Mouse (Mus musculus) brain, adult 2 months (tissue): ENCODE results near the gene Fitm2.

ENCODE experiments used
- DNase-seq: peaks from one replicate; pipeline ENCODE4 v3.0.0; 2011; ENCODE audit warnings: low read depth, low spot score

The Fitm2 gene

DNA sequence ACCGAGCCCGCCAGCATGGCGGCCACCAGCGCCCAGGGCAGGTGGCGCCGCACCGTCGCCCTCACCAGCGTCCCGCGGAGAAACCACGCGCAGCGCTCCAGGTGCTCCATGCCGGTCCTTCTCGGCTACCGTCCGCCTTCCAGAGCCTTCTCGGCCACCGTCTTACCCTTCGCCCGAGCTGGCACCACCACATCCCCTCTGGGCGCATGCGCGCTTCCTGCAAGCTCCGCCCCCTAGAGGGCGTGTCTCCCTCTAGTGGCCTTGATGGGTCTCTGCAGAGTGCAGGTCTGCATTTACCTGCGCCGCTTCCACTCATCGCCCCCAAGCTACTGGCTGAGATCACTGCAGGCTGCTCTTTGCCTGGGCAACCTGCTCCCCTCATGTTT is at the start of gene Fitm2:
Gene Fitm2, minus strand, starts transcription at position 164 of the 386 bp plus-strand sequence.
- peak; percentile 98 for DNase-seq

GRCm38 (mm10) chr2:163506300-163507004 is 34.0 kb upstream of the Fitm2 start, which contains the start of gene Hnf4a:
TSS of gene Hnf4a (plus strand) at chr2:163506808.
- DNase-seq: no peak

GRCm38 (mm10) chr2:163503191-163503590 is 30.8 kb upstream of the Fitm2 start:
- no peak for DNase-seq

GRCm38 (mm10) chr2:163502219-163502618 is 29.8 kb upstream of the Fitm2 start:
- DNase-seq: no peak

DNA sequence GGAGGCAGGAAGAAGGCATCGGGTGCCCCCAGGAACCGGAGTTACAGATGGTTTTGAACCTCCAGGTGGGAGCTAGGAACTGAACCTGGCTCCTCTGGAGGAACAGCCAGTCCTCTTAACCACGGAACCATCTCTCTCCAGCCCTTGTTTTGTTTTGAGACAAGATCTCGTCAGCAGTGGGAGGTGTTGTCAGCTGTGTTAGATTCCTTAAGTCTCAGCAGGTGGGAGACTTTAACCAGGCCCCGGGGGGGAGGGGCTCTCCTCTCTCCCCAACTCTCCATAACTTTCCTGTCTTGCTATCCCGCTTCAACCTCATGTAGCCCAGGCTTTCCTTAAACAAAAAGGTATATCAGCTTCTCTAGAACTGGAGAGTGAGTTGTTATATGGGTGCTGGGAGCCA is 22.0 kb upstream of the Fitm2 start:
- DNase-seq: no peak

DNA sequence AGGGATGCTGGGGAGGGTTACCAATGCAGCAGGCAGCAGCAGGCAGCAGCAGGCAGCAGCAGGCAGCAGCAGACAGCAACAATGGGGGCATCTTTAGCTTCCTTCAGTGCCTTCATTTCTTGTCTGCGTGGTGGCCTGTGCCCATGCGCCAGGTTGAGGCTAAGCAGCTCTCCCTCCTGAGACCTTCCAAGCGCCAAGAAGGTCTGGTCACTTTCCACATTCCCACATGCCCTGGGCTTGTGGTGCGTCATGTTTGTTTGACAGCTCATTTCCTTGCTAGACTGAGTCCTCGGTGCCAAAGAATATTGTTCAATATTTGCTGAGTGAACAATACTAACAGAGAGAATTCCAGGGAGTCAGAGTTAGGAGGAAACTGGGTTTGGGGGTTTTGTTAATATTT is 21.5 kb upstream of the Fitm2 start:
- DNase-seq: no peak

DNA sequence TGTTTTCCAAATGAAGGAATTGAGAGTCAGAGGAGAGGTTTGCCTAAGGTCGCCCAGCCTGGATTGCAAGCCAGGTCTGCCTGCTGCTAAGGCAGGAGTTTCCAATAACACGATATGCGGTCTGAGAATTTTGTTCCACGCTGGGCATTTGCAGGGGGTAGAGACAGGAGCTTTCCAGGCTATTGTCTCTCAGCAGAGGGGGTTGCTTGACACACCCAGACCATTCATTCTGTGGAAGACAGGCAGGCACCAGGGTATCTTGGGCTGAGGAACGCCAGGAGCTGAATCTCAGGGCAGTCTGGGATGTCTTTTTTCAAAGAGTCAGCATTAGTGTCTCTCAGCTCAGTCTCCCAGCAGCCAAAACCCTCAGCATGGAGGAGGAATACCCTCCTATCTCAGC is 20.6 kb upstream of the Fitm2 start:
- DNase-seq: no peak

DNA sequence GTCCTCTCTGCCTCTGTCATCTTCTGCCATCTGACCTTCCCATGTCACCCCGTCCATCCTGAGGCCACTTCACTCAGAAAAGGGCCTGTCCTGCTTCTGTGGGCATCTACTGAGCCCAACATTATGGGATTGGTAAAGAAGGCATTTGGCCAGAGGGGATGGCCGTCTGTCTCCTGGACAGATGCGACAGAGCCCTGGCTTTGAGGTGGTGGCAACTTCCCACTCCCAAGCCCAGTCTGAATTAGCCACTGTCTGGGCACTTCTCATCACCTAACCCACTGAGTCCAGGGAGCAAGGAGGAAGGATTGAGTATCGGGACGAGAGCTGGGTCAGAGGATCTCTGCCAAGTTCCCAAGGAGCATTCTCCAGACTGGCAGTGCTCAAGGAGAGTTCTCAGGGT is 19.6 kb upstream of the Fitm2 start, which contains the start of gene R3hdml:
Gene R3hdml, plus strand, starts transcription at position 301 of the 400 bp plus-strand sequence.
- no peak for DNase-seq

DNA sequence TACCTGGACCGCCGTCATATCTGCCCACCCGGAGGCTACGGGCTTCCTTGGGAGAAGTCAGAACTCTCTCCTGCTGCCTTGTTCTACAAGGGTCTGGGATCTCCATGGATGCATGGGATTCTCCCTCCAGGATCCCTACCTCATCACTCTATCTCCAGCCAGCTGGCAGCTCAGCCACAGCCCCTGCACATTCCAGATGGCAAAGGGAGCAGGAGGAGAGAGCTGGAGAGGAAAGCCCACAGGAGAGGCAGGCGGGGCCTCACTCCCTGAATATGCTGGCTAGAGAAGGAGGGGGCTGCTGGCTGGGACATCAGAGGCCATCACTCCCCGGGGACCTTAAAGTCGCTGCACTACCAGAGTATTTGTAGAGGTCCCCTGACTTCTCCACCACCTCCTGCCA is 18.9 kb upstream of the Fitm2 start:
- peak; percentile 53 for DNase-seq

DNA sequence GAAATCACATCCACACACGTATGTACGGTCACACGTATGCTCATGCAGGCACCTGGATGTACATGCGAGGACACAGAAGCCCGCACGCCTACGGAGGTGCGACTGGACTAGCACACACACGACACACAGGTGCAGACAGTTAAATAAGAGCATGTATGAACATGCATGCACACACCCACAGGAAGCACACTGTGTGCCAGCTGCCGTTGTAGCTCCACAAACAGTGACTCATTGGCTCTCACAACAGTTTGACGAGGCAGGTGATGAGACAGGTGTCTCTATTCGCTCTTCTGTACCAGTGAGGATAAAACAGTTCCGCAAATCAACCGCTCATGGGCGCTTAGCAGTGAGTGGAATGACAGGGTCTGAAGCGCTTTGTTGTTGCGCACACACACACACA is 18.2 kb upstream of the Fitm2 start:
- DNase-seq: peak; percentile 9

GRCm38 (mm10) chr2:163489725-163490291 is 17.4 kb upstream of the Fitm2 start:
- no peak for DNase-seq

DNA sequence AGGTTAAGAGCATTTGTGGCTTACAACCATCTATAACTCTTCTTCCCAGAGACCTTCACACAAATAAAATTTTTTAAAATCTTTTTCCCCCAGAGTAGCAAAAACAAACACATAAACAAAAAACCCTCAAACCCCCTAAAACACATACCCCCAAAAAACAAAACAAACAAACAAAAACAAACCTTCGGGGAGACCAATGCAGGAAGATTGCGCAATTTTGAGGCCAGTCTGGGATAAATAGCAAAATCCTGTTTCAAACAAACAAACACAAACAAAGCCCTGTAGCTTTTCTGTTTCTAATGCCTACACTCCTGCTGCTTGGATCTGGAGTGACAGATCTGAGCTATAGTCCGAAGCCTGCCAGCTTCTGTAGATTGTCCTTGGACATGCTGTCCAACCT is 14.9 kb upstream of the Fitm2 start:
- no peak for DNase-seq

DNA sequence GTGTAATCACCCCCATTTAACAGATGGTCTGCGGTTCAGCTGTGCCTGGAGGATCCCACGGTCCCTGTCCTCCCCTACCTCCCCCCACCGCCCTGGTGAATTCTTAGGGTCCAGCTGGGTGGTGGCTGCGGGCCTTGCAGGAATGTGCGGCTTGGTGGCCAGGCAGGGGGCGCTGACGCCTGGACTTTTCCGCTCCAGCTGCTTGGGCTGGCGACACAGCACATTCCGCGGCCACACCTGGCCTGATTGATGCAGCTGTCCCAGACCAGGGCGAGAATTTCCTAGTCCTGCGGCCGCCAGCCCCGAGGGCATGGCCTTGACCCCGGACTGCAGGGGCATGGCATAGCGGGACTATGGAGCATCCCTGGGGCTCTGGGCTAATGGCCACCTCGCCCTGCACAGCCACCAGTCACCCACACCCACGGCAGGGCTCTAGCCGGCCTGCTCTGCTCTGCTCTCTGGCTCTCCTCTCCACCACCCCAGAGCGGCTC is 9.2 kb upstream of the Fitm2 start:
- peak; percentile 27 for DNase-seq

- no peak for DNase-seq
Observed at GRCm38 (mm10) chr2:163480191-163480825, 7.9 kb upstream of the Fitm2 start.

DNA sequence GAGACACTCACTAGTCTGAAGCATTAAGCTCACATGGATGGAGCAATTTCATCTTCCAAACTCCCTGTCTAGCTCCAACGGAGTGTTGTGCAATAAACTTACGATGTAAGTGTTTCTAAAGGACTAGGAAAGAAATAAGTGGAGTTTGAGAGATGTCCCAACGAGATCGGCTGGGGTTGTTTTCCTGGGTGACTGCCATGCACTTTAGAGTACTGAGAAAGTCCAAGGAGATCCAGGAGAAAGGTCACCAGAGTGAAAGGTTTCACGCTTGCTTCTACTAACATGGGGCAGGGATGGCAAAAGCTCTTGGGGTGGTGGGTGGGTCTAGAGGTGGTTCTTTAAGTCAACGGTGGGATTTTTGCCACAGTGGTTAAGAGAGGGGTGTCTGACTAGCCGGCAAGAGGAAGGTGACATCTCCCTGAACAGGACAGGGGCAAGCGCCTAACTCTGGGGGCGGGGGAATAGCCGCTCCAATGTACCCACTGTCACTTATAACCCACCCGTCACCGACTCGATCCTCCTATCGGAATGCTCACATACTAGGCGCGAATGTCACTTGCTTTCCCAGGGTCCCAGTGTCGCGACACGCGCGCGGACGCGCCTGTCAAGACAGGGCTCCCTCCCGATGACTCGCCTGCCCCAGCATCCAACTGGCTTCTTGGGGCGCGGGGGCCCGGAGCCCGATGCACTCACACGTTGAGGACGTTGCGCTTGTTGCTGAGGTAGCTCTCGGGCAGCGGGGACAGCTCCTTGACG is 541 bp downstream of the Fitm2 start:
- no peak for DNase-seq

DNA sequence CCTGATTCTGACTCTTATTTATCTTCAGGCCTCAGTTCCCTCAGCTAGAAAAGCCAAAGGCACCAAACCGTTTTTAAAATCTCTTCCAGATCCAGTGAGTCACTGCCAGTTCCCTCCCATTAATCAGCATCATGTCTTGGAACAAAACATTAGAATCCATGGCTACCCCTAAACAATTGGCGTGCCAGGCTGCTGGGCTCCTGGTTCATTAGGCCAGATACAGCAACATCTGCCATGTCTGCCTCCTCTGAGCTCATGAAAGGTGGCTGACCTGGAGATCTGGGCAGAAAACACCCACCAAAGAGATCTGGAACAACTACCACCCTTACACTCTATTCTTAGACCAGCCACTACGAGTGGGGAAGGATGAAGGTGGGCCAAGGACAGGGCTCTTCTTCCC is 1.3 kb downstream of the Fitm2 start:
- no peak for DNase-seq

DNA sequence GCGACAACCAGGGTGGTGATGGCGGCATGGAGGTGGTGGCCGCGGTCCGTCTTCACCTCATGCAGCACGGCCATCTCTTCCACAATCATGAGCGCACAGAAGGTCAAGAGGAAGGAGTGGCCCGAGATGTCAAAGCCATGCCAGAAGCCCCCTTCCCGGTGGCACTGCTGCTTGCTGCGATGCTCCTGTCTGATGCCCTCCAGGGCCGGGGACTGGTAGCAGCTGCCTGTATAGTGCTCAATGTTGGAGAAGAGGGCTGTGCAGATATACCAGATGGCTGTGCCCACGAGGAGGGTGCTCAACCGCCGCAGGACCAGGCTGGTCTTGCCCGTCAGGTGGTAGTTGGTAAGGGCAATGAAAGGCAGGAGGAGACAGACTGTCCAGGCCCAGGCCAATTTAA is 2.7 kb downstream of the Fitm2 start:
- no peak for DNase-seq

GRCm38 (mm10) chr2:163468866-163469265 is 3.6 kb downstream of the Fitm2 start:
- no peak for DNase-seq

- no peak for DNase-seq
Observed at GRCm38 (mm10) chr2:163467585-163467984, 4.8 kb downstream of the Fitm2 start.

DNA sequence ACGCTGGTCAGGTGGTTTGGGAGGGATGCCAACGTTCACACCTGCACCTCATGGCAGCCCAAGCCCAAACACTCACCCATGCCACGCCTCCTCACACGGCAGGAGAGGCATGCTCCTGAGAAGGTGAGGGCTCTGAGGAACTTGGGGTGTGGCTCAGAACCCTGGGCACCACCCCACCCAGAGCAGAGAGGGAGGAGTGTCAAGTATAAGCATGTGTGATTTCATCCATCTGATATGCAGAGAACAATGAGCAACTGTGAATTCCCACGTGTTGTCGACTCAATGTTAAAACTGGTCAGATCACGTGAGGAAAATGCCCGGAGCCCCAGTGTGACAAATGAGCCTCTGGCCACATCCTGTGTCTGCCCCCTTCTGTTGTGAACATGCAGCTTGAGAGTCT is 5.7 kb downstream of the Fitm2 start:
- no peak for DNase-seq

DNA sequence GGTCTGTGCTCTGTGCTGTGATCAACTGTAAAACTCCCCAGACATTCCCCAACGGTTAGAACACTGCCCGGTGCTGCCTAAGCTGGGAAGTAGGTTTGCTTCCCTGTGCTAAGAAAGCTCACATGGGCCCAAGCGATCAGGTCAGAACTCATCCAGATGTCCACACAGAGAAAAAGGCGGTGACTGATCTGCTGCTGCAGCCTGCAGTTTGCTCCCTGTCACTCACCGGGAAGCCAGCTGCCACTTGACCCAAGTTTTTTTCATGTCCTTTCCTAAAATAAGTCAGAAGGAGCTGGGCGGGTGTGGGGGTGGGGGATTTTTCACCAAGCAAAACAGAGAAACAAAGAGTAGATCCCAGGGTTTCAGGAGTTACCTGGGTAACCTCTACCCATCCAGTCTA is 7.9 kb downstream of the Fitm2 start:
- no peak for DNase-seq

GRCm38 (mm10) chr2:163463998-163464397 is 8.4 kb downstream of the Fitm2 start:
- DNase-seq: no peak
